In the genomic region with DNA sequence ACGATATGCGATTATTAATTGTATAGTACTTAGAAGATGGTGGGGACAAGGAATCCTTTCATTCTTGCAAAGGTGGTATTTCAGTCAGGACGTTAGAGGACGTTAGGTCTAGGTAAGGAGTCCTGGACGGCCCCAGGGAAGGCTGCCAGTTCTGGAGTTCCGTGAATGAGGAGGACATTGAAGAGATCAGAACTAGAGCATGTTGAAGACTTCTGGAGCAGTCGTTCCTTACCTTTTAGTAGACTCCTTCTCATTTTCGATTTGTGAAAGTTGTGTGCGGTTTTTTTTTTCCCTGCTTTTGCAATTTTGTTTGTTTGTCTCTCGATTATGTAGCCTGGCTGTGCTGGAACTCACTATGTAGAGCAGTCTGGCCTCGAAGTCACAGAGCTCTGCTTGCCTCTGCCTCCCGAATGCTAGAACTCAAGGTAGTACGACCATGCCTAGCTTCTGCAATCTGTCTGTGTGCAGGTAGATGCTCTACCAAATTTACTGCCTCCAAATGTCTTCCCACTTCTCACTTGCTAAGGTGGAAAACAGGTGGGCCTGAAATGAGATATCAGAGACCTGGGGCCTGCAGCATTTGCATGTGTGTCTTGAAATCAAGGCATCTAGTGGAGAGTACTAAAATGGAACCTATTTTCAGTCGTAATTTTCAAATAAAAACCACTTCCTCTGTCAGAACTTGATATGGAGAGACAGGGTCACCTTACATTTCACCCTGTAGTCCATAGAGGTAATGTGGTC, we compare ENCODE assay signal across 8 mouse cellular contexts. TPM values are rescaled to one million over a fixed set of nuclear protein-coding genes. Genes with fewer than 3 reads are reported as not detected.
DNase-seq lines count a peak whose midpoint lies in the region; ATAC-seq and TF ChIP-seq lines count a peak whose summit lies in the region.

No protein-coding gene starts in this region.

- H3K79me2 ChIP-seq in C2C12 (ENCODE audit: control insufficient read depth, insufficient read depth), result peaks cover 61% of the 10 kb centered on the region

- H3K27ac ChIP-seq in embryonic facial prominence, embryonic 14.5 days (replicated peaks; ENCODE audit: low read depth, low read length), result no peak overlapping the region
- H3K27ac ChIP-seq in limb, embryonic 13.5 days, result peak overlapping the region; percentile 90; the same call in 1 of the 2 replicates
- H3K27ac ChIP-seq in olfactory bulb, adult 2 months (ENCODE audit: insufficient read depth, low read depth, low read length), result no peak overlapping the region

- no peak for ATAC-seq in embryonic facial prominence, embryonic 14.5 days (ENCODE audit: low read depth)
- ATAC-seq in limb, embryonic 13.5 days (ENCODE audit: low FRiP score, low read depth), result no peak

- 29% methylated on average over 14 of the region's 14 CpGs for WGBS in embryonic facial prominence, embryonic 14.5 days
- 37% methylated on average over 14 of the region's 14 CpGs for WGBS in limb, embryonic 13.5 days
- 34% methylated on average over 14 of the region's 14 CpGs for WGBS in olfactory bulb, adult 2 months

- no peak for TF ChIP-seq CTCF in C2C12 (IDR thresholded peaks at IDR 0.05; ENCODE audit: control insufficient read depth, insufficient read depth, insufficient read length)
- no peak for TF ChIP-seq CTCF in olfactory bulb, adult 2 months (IDR thresholded peaks at IDR 0.05; ENCODE audit: insufficient read depth, low read depth, low read length)

- H3K79me3 ChIP-seq in C2C12 (ENCODE audit: low read depth), result peaks cover 56% of the 10 kb centered on the region

- H3K9ac ChIP-seq in embryonic facial prominence, embryonic 14.5 days (ENCODE audit: low read depth, low read length), result peak overlapping the region; percentile 95
- peak overlapping the region; percentile 94 for H3K9ac ChIP-seq in limb, embryonic 13.5 days

- H3ac ChIP-seq in C2C12 (ENCODE audit: control insufficient read depth, insufficient read length, low read depth), result peak overlapping the region; percentile 88

- H3K4me1 ChIP-seq in embryonic facial prominence, embryonic 14.5 days (ENCODE audit: control insufficient read depth, insufficient read depth, low read length), result peaks cover 25% of the 10 kb centered on the region
- H3K4me1 ChIP-seq in limb, embryonic 13.5 days, result peaks cover 37% of the 10 kb centered on the region
- H3K4me1 ChIP-seq in olfactory bulb, adult 2 months (ENCODE audit: control insufficient read depth, insufficient read depth, low read length), result peaks cover 8% of the 10 kb centered on the region

- no peaks in the 10 kb centered on the region for H3K27me3 ChIP-seq in C2C12 (ENCODE audit: control insufficient read depth, insufficient read depth, insufficient read length)
- H3K27me3 ChIP-seq in embryonic facial prominence, embryonic 14.5 days (replicated peaks; ENCODE audit: control insufficient read depth, insufficient read depth, low read length), result no peaks in the 10 kb centered on the region
- no peaks in the 10 kb centered on the region for H3K27me3 ChIP-seq in limb, embryonic 13.5 days

- peak overlapping the region; percentile 79 for H3K4me2 ChIP-seq in embryonic facial prominence, embryonic 14.5 days (ENCODE audit: low read depth, low read length)
- H3K4me2 ChIP-seq in limb, embryonic 13.5 days (replicated peaks), result peak overlapping the region; percentile 77

- peak; percentile 84 for DNase-seq in heart, adult 11 months
- DNase-seq in heart, adult 18-20 months, result no peak
- no peak for DNase-seq in embryonic facial prominence, embryonic 14.5 days (ENCODE audit: low spot score)
- DNase-seq in layer of hippocampus, postnatal 10 days (ENCODE audit: low spot score in 2 of 2), result no peak
- DNase-seq in embryo, embryonic 11 days, result no peak

- no peak for TF ChIP-seq POLR2A in olfactory bulb, adult 2 months (IDR thresholded peaks at IDR 0.05; ENCODE audit: insufficient read depth, low read depth, low read length)

- no peaks in the 10 kb centered on the region for H3K9me3 ChIP-seq in embryonic facial prominence, embryonic 14.5 days (ENCODE audit: control insufficient read depth, low read length)
- H3K9me3 ChIP-seq in limb, embryonic 13.5 days, result no peaks in the 10 kb centered on the region

- peaks cover 9% of the 10 kb centered on the region for H3K36me3 ChIP-seq in C2C12 (ENCODE audit: control insufficient read depth, insufficient read depth)
- no peaks in the 10 kb centered on the region for H3K36me3 ChIP-seq in embryonic facial prominence, embryonic 14.5 days (ENCODE audit: control insufficient read depth, insufficient read depth, low read length)
- no peaks in the 10 kb centered on the region for H3K36me3 ChIP-seq in limb, embryonic 13.5 days

- H3K4me3 ChIP-seq in C2C12 (ENCODE audit: insufficient read depth, poor library complexity, severe bottlenecking), result peak overlapping the region; percentile 90
- peak overlapping the region; percentile 97 for H3K4me3 ChIP-seq in embryonic facial prominence, embryonic 14.5 days (ENCODE audit: low read depth, low read length)
- H3K4me3 ChIP-seq in limb, embryonic 13.5 days, result peak overlapping the region; percentile 92
- H3K4me3 ChIP-seq in olfactory bulb, adult 2 months (ENCODE audit: insufficient read depth, low read depth, low read length), result peak overlapping the region; percentile 87

TF ChIP-seq in C2C12, 6 proteins besides CTCF, POLR2A, EP300 and RAD21:
- TF ChIP-seq FOSL1 (IDR thresholded peaks at IDR 0.05; ENCODE audit: insufficient read depth, low read length, poor library complexity, severe bottlenecking), result no peak

RNA-seq across cellular contexts. Expression of gene Mtmr12, which starts 1.2 kb away (rescaled TPM):
- total RNA-seq in heart, adult 18-20 months (2021), result 10 to 100 TPM in 1 of 2 experiments, 1 to 10 TPM in 1; 9.9 to 10.7 TPM
- polyA plus RNA-seq in C2C12 (2012; fragmentation: generic; extraction: Trizol), result 7.9 TPM
- 15.5 and 16.0 TPM in 2 replicates for polyA plus RNA-seq in embryonic facial prominence, embryonic 14.5 days (2014; fragmentation: Nextera tagmentation; extraction: Ambion mirVana)
- 16.3 and 18.5 TPM in 2 replicates for polyA plus RNA-seq in limb, embryonic 13.5 days (2015; fragmentation: Nextera tagmentation; extraction: Ambion mirVana)
- not detected in 2 replicates for polyA plus RNA-seq in olfactory bulb, adult 2 months (2012; ENCODE audit: insufficient read depth, insufficient read length, low replicate concordance, missing spikeins)
- total RNA-seq in layer of hippocampus, postnatal 10 days (2021), result 10 to 100 TPM; 17.4 to 18.8 TPM
